Mouse (Mus musculus) CD4-positive, CD25-positive, alpha-beta regulatory T cell, adult 4 months (primary cell): ENCODE data around the gene Sult3a2. TPM values are rescaled to one million over a fixed set of nuclear protein-coding genes. Genes with fewer than 3 reads are reported as not detected.
"Not testable (repeated sequence)": the region's sequence is repeated elsewhere in the genome, so short reads cannot be mapped to it uniquely, and the experiment has no call there.

Experiments
- ATAC-seq: one replicate; pipeline ENCODE4 v1.8.0; 2017
- polyA plus RNA-seq, 2 experiments: library from polyadenylated mRNA; unstranded; fragments of 100-300 nt; shearing (Covaris generic); gene quantifications; one replicate each; pipeline ENCODE4 v1.2.1; 2017

The Sult3a2 gene
- polyA plus RNA-seq = not detected

GRCm38 (mm10) chr10:33786604-33787003 lies at the start of gene Sult3a2:
TSS of gene Sult3a2 (minus strand) at chr10:33786704.
- ATAC-seq = no peak

GRCm38 (mm10) chr10:33820892-33821291 lies 34.4 kb upstream of the Sult3a2 start:
- ATAC-seq = no peak

GRCm38 (mm10) chr10:33816923-33817322 lies 30.4 kb upstream of the Sult3a2 start:
- no peak for ATAC-seq

- no peak for ATAC-seq
Measured at GRCm38 (mm10) chr10:33814266-33814665, 27.8 kb upstream of the Sult3a2 start.

- no peak for ATAC-seq
Measured at GRCm38 (mm10) chr10:33811807-33812206, 25.3 kb upstream of the Sult3a2 start.

GRCm38 (mm10) chr10:33797221-33797949 lies 10.9 kb upstream of the Sult3a2 start:
- ATAC-seq = not testable (repeated sequence)

GRCm38 (mm10) chr10:33796269-33796915 lies 9.9 kb upstream of the Sult3a2 start:
- ATAC-seq = not testable (repeated sequence)

- ATAC-seq = not testable (repeated sequence)
Measured at GRCm38 (mm10) chr10:33792166-33792565, 5.7 kb upstream of the Sult3a2 start.

- ATAC-seq = no peak
Measured at GRCm38 (mm10) chr10:33787541-33787940, 1.0 kb upstream of the Sult3a2 start.

- not testable (repeated sequence) for ATAC-seq
Measured at GRCm38 (mm10) chr10:33735251-33735650, 51.3 kb downstream of the Sult3a2 start.

- no peak for ATAC-seq
Measured at GRCm38 (mm10) chr10:33733241-33733640, 53.3 kb downstream of the Sult3a2 start.

- ATAC-seq = no peak
Measured at GRCm38 (mm10) chr10:33732409-33733185, 53.9 kb downstream of the Sult3a2 start.

- no peak for ATAC-seq
Measured at GRCm38 (mm10) chr10:33723764-33724163, 62.7 kb downstream of the Sult3a2 start.

- ATAC-seq = no peak
Measured at GRCm38 (mm10) chr10:33721827-33722438, 64.6 kb downstream of the Sult3a2 start.

Other genes starting within 250 kb of the Sult3a2 start
- gene Clvs2, start 161.9 kb downstream of the Sult3a2 start, polyA plus RNA-seq = not detected
- gene Sult3a1, start 71.0 kb upstream of the Sult3a2 start, polyA plus RNA-seq = not detected
- gene Rsph4a, start 118.4 kb upstream of the Sult3a2 start, polyA plus RNA-seq = under 1 TPM in 1 of 2 experiments, not detected in 1; 0.16 TPM
- 10 to 100 TPM; 74.2 to 89.2 TPM for gene Zup1, start 164.6 kb upstream of the Sult3a2 start, polyA plus RNA-seq
- 10 to 100 TPM; 50.7 to 77.2 TPM for gene Rwdd1, start 232.9 kb upstream of the Sult3a2 start, polyA plus RNA-seq